Comparison of ENCODE assay signal across 9 mouse cellular contexts in the genomic region with DNA sequence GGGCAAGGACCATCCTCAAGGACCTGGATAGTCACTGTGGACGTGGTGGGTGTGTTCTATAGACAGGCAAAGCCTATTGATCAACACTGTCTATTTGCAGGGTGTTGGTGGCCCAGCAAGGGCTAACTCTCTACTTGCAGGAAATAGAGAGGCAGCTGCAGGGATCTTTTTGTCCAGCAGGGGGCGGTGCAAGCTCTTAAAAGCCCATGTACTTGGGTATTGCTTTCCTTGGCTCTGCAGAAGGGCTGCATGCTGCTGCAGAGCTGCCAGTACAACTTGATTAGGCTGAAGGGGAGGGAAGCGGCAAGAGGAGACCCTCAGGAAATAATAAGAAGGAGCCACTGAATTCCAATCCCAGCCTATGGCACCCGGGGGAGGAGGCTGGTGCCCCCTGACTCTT. TPM values are rescaled to one million over a fixed set of nuclear protein-coding genes. Genes with fewer than 3 reads are reported as not detected.
DNase-seq lines count a peak whose midpoint lies in the region; ATAC-seq and TF ChIP-seq lines count a peak whose summit lies in the region.
"Had no signal": no experiment of that assay in that cellular context is flagged by ENCODE, and none has a peak within 500 bp of the region (broad histone marks: within the 10 kb centered on the region; RNA-seq: fewer than 3 reads in every experiment).

No protein-coding gene starts in this region.

- no peak overlapping the region for H3K27ac ChIP-seq in forebrain, postnatal 0 days (ENCODE audit: low read depth, low read length)
- H3K27ac ChIP-seq in hindbrain, embryonic 10.5 days: 0 out of 2 replicates have a peak overlapping the region, but pooled peaks have one; percentile 29
- H3K27ac ChIP-seq: liver, embryonic 15.5 days had no signal

- no peaks in the 10 kb centered on the region for H3K4me1 ChIP-seq in G1E (ENCODE audit: insufficient read depth, low read depth, low read length)
- 0 out of 2 replicates have a peak, but pooled peaks cover 6% of the 10 kb centered on the region for H3K4me1 ChIP-seq in forebrain, postnatal 0 days (ENCODE audit: insufficient read depth)
- H3K4me1 ChIP-seq in hindbrain, embryonic 10.5 days (replicated peaks): peaks cover 39% of the 10 kb centered on the region

- H3K9ac ChIP-seq in forebrain, postnatal 0 days: no peak overlapping the region
- H3K9ac ChIP-seq: liver, embryonic 15.5 days had no signal

- H3K9me3 ChIP-seq in G1E (replicated peaks): no peaks in the 10 kb centered on the region
- H3K9me3 ChIP-seq in forebrain, postnatal 0 days (ENCODE audit: low read length): no peaks in the 10 kb centered on the region
- H3K9me3 ChIP-seq in hindbrain, embryonic 10.5 days: no peaks in the 10 kb centered on the region
- H3K9me3 ChIP-seq: liver, embryonic 15.5 days had no signal

- H3K4me2 ChIP-seq in forebrain, postnatal 0 days (ENCODE audit: low read depth): no peak overlapping the region
- H3K4me2 ChIP-seq: liver, embryonic 15.5 days had no signal

- no peaks in the 10 kb centered on the region for H3K36me3 ChIP-seq in G1E (replicated peaks)
- no peaks in the 10 kb centered on the region for H3K36me3 ChIP-seq in forebrain, postnatal 0 days (ENCODE audit: insufficient read depth)
- H3K36me3 ChIP-seq in hindbrain, embryonic 10.5 days: no peaks in the 10 kb centered on the region
- H3K36me3 ChIP-seq: liver, embryonic 15.5 days had no signal

- DNase-seq in G1E (ENCODE audit: low spot score): peak; percentile 72
- peak; percentile 64 for DNase-seq in cerebellum, adult 11-12 months
- peak; percentile 94 for DNase-seq in forebrain, postnatal 0 days
- peak; percentile 94 for DNase-seq in hindbrain, embryonic 10.5 days (ENCODE audit: low spot score)
- DNase-seq in layer of hippocampus, adult 8-10 months (ENCODE audit: low spot score in 2 of 2): peak; percentile 85 to 97
- peak; percentile 96 for DNase-seq in lung, postnatal 10 days
- DNase-seq in retina, adult 2 months (ENCODE audit: low read depth, low spot score): peak; percentile 57
- DNase-seq in thymus, postnatal 25 days: peak; percentile 95

- WGBS in forebrain, postnatal 0 days: 0% methylated on average over 4 of the region's 4 CpGs
- WGBS in hindbrain, embryonic 10.5 days: 2% methylated on average over 4 of the region's 4 CpGs

- peak; percentile 29; the same call in 1 of the 2 replicates for ATAC-seq in G1E (ENCODE audit: extremely low read depth, insufficient number of reproducible peaks, low FRiP score, poor library complexity, severe bottlenecking)
- peak; percentile 86 for ATAC-seq in forebrain, postnatal 0 days

- H3K4me3 ChIP-seq in G1E (ENCODE audit: low read depth, low read length): no peak overlapping the region
- H3K4me3 ChIP-seq in forebrain, postnatal 0 days (ENCODE audit: low read depth, low read length): no peak overlapping the region
- H3K4me3 ChIP-seq in hindbrain, embryonic 10.5 days: no peak overlapping the region
- H3K4me3 ChIP-seq: liver, embryonic 15.5 days had no signal

- peak; percentile 75 for TF ChIP-seq CTCF in G1E (IDR thresholded peaks at IDR 0.05; ENCODE audit: low read depth, low read length)
- peak; percentile 97 for TF ChIP-seq CTCF in forebrain, postnatal 0 days (IDR thresholded peaks at IDR 0.05; ENCODE audit: low read depth)

- peaks cover 54% of the 10 kb centered on the region for H3K27me3 ChIP-seq in G1E (ENCODE audit: insufficient read depth, low read length)
- H3K27me3 ChIP-seq in forebrain, postnatal 0 days (ENCODE audit: insufficient read depth, low read length): no peaks in the 10 kb centered on the region
- H3K27me3 ChIP-seq in hindbrain, embryonic 10.5 days (ENCODE audit: insufficient read depth, poor library complexity, severe bottlenecking): peaks cover 25% of the 10 kb centered on the region; the same call in 1 of the 2 replicates
- H3K27me3 ChIP-seq: liver, embryonic 15.5 days had no signal

RNA-seq across cellular contexts. Expression of gene Sept9, which starts 38.7 kb away (rescaled TPM):
- total RNA-seq in G1E (2014; fragmentation: Nextera tagmentation) (115 and 141 TPM in 2 replicates), G1E (2017) (261 and 292 TPM in 2 replicates)
- 410 and 469 TPM in 2 replicates for polyA plus RNA-seq in G1E (2012)
- total RNA-seq in forebrain, postnatal 0 days (2014; rRNA removed): 99.3 and 112 TPM in 2 replicates
- 99.7 and 112 TPM in 2 replicates for polyA plus RNA-seq in forebrain, postnatal 0 days (2015; fragmentation: Nextera tagmentation; extraction: Ambion mirVana)
- 186 and 206 TPM in 2 replicates for polyA plus RNA-seq in hindbrain, embryonic 10.5 days (2016; fragmentation: Nextera tagmentation; extraction: Ambion mirVana)
- total RNA-seq in layer of hippocampus, adult 8-10 months (2022): 100 to 1,000 TPM in 3 of 4 experiments, 10 to 100 TPM in 1; 99.5 to 109 (median 104) TPM
